Mouse (Mus musculus) urinary bladder, adult 18-20 months (tissue): Measurements from ENCODE around the gene Tlx2.
A peak's percentile ranks its signal among the peaks of the same experiment; 100 is the strongest.

Source experiments
- DNase-seq, 2 experiments: peaks; one replicate each; pipeline ENCODE4 v3.0.0; 2022; ENCODE audit warnings: low spot score in 2 of 2, mixed read lengths in 2 of 2

Gene Tlx2

DNA sequence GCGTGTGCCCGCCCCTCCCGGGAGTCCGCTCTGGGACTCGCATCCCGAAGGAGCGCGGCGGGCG, at the start of gene Tlx2:
Tlx2 (minus strand) TSS at position 47 of the 64 bp plus-strand sequence.
- no peak for DNase-seq

DNA sequence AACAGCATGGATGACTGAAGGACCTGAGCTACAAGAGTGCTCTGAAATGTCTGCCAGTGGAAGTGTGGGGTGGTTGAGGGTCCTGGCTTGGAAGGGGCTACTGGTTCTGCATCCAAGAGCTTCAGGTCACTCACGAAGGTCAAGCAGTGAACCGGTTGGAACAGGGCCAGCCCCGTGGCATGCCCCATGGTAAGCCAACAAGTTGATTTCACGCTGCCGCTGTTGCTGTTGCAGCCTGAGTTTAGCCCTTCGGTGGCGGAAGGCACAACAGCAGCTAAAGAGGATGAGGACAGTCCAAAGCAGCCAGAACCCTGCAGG, 49.6 kb upstream of the Tlx2 start:
- no peak for DNase-seq

DNA sequence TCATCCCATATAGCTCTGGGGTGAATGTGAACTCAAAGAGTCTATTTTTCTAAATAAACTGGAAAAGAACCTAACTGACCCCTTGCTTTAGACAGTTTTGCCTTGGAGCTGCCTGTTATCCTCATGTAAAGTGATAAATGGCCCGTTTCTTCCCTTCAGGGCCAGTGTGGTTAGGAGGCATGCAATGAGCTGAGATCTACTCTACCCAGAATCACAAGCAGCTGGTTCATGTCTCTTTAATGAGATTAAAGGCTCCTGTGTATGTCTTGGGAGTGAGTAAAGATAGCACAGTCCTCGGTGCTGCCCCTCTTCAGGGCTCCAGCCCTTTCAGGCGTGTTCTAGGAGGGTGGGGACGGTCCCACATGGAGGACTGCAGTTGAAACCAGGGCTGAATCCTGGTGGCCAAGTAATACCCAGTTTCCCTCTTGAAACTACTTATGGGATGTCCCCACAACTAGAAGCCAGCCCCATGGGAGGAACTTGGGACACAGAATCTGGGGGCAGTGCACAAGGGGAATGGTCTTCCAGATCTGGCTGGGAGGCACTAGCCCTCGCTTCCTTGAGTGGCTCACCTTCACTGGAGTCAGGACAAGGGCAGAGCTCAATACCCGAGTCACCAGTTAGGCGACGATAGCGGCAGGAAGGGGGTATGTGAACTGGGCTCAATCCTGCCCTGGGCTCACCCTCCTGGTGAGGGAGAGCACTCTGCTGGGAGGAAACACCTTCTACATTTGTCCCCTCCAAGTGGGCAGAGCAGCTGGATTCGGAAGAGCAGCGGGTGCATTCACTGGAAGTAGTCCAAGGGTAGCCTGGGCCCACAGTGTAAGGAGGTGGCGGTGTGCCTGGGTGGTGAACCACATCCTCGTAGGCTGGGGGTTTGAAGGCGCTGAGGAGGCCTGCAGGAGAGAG, 49.0 kb upstream of the Tlx2 start:
- DNase-seq, result no peak

DNA sequence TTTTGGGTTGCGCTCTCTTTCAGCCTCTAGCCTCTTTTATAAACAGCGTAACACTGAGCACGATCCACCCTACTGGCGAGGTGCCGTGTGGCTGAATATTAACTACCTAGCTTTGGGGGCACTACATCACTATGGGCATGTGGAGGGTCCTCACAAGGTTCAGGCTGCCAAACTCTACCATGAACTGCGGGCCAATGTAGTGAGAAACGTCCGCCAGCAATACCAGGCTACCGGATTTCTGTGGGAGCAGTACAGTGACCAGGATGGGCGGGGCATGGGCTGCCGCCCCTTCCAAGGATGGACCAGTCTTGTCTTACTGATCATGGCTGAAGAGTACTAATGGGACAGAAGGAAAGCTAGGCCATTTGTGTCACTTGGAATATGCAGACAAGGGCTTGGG, 48.3 kb upstream of the Tlx2 start:
- no peak for DNase-seq

DNA sequence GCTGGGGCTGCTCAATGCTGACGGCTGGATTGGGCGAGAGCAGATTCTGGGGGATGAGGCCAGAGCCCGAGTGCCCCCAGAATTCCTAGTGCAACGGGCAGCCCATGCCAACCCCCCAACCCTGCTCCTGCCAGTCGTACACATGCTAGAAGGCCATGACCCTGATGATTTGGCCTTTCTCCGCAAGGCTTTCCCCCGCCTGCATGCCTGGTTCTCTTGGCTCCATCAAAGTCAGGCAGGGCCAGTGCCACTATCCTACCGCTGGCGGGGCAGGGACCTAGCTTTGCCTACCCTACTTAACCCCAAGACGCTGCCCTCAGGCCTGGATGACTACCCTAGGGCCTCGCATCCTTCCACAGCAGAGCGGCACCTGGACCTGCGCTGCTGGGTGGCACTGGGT, 47.5 kb upstream of the Tlx2 start:
- no peak for DNase-seq

DNA sequence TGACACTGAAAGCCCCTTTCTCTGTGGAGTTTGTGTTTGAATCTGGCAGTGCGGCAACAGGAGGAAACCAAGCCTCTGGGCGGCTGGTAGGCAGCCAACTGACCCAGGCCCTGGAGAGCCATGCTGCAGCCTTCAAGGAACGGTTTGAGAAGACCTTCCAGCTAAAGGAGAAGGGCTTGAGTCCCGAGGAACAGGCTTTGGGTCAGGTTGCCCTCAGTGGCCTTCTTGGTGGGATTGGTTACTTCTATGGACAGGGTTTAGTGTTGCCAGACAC, 47.0 kb upstream of the Tlx2 start:
- DNase-seq, result no peak

DNA sequence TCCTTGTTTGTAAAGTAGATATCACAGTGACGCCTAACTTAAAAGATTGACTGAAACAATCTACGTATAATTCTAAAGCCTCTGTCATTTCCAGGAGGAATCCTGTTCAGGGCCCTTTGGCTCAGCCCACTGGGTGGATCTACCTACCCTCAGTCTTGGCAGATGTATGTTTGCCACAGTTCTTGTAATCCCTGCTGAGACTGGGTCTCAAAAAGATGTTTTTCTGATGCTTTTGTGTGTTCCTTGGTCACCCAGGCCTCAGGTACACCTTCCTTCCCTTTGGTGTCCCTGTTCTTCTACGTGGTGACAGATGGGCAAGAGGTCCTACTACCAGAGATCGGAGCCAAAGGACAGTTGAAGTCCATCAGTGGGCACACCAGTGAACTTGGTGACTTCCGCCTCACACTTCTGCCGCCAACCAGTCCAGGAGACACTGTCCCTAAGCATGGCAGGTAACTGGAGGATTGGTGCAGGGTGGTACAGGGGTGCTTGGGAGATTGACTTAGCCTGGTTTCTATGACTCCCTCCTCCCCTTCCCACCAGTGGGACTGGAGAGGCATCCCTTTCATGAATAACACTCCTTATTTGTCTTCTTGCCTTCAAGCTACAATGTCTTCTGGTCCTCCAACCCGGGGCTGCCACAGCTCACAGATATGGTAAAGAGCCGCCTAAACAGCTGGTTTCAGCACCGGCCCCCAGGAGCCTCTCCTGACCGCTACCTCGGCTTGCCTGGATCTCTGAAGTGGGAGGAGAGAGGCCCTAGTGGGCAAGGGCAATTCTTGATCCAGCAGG, 46.5 kb upstream of the Tlx2 start:
- DNase-seq, result no peak

DNA sequence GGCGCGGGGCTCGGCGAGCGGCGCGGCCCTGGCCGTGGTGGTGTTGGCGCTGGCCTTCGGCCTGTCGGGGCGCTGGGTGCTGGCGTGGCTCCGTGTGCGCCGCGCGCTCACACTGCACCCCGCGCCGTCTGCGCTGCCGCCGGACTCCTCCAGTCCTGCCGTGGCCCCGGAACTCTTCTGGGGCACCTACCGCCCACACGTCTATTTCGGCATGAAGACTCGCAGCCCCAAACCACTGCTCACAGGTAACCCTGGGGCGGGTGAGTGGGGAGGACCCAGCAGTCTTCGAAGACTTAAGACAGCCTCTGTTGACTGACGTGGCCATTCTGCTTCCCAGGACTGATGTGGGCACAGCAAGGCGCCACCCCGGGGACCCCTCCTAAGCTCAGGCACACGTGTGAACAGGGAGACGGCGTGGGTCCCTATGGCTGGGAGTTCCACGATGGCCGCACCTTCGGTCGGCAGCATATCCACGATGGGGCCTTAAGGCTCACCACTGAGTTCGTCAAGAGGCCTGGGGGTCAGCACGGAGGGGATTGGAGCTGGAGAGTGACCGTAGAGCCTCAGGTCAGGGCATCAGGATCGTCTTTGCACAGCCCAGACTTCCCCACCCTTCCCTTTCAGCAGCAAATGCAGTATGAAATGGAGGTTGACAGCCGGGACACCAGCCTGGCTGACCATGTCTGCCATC, 45.7 kb upstream of the Tlx2 start:
- no peak for DNase-seq

DNA sequence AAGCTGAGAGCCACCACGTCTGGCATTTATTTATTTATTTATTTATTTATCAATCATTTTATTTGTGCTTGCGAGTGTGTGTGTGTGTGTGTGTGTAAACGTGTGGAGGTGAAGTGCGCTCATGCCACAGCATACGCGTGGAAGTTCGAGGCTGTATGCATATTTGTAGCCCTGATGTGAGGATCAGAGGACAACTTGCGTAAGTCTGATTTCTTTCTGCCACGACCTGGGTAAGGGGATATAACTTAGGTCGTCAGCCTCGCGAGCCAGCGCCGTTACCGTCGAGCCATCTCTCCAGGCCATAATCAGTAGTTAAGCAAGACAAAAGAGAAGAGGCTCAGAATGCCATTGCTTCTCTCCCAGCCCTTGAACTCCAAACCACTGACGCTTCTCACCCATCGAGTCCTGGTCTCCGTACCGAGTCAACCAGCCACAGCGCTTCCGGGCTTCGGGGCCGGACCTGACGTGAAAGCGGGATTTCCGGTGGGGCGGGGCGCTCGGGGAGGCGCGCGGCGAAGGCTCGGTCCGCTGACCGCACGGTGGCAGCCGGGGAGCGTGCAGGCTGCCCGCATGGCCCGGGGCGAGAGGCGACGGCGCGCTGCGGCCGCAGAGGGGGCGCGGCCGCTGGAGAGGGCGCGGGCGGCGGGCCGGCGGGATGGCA, 45.0 kb upstream of the Tlx2 start, which contains the start of gene Mogs:
Mogs (plus strand) TSS at position 486 of the 661 bp plus-strand sequence.
- DNase-seq, result peak; percentile 93 to 94

DNA sequence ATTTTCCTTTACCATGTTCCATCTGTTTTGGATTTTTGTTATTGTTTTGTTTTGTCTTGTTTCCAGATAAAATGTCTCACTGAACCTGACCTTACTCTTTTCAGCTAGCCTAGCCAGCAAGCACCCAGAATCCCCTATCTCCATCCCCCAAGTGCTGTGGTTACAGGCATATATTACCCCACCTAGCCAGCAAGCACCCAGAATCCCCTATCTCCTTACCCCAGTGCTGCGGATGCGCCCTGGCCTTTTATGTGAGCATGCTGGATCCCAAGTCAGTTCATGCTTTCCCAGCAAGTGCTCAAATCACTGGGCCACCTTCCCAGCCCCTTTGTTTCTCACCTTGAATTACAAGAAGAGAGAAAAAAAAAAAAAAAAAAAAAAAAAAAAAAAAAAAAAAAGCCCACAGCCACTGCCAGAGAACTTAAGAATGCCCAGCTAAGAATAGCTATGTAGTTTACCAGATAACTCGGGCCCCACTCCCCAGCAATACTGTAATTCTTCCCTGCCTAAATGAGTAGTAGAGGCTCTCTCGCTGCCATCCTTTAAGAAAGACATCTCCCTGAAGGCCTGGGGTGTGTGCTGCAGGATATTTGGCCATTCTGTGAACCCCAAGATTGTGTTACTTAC, 41.5 kb upstream of the Tlx2 start:
- DNase-seq, result no peak

DNA sequence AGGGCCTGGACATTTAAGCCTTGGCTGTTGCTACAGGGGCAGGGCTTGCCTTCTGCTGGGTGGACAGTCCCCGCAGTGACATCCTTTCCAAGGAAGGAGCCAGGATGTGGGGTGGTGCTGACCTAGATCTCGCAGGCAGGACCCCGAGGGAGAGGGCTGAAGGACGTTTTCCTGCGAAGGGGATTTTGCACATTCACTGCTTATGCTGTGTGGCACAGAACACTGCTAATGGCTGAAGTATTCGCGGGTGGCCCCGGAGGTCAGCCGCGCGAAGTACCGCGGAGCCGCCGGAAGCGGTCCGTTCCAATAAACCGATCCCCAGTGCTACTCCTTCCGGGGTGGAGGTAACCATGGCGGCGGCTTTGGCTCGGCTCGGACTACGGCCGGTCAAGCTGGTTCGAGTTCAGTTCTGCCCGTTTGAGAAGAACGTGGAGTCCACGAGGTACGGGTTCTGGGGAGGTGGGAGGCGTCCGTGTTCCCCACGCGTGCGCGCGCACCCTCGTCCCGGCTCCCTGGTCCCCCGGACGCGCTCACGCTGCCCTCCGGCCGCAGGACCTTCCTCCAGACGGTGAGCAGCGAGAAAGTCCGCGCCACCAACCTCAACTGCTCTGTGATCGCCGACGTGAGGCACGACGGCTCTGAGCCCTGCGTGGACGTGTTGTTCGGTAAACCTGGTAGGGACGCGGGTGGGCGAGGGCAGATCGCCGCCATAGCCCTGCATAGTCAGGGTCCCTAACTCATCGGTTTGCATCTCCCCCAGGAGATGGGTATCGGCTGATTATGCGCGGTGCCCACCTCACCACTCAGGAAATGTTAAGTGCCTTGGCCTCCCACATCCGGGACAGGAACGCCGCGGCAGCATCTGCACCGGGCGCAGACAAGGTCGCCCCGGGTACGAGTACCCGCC, 38.9 kb upstream of the Tlx2 start, which contains the start of gene Mrpl53:
Mrpl53 (plus strand) TSS at position 279 of the 907 bp plus-strand sequence.
- peak; percentile 75 to 82 for DNase-seq

DNA sequence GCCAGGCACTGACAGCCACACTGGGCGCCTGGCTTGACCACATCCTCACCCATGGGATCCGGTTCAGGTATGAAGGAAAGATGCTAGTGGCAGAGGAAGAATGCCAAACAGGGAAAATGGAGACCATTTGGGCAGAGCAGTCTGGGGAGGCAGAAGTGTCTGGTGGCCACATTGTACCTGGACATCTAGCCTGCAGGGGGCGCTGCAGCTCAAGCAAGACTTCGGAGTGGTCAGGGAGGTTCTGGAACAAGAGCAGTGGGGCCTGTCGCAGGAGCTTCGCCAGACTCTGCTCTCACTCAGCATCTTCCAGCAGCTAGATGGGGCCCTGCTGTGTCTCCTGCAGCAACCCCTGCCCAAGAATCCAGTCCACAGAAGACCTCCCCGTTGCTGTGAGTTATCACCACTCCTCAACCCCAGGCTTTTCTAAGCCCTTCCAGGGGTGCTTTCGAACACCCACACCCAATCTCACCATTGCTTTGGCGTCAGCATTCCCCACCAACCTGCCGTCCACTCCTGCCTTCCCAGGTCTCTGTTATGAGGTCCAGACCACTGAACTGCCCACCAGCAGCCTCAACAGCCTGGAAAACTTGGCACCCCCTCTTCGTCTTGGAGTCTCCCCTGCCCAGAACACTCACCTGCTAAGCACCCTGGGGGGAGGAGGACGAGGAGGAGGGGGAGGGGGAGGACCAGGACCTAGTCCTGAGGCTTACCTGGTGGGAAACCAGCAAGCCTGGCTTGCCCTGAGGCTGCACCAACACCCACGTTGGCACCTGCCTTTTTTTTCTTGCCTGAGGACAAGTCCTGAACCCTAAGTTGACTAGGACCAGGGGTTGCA, 37.7 kb upstream of the Tlx2 start:
- peak; percentile 25 to 55 for DNase-seq

DNA sequence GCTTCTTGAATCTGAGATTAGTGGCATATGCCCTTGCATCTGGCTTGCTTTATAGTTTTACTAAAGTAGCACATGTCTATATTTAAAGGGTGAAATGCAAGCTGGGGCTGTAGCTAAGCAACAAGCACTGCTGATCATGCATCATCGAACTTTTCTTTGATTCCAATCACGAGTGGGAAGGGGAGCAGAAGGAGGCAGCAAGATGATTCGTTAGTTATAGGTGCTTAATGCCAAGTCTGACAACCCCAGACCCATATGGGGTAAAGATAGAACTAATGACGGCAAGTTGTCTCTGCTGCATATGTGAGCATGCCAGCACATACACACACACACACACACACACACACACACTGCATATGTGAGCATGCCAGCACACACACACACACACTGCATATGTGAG, 34.1 kb upstream of the Tlx2 start:
- no peak for DNase-seq

DNA sequence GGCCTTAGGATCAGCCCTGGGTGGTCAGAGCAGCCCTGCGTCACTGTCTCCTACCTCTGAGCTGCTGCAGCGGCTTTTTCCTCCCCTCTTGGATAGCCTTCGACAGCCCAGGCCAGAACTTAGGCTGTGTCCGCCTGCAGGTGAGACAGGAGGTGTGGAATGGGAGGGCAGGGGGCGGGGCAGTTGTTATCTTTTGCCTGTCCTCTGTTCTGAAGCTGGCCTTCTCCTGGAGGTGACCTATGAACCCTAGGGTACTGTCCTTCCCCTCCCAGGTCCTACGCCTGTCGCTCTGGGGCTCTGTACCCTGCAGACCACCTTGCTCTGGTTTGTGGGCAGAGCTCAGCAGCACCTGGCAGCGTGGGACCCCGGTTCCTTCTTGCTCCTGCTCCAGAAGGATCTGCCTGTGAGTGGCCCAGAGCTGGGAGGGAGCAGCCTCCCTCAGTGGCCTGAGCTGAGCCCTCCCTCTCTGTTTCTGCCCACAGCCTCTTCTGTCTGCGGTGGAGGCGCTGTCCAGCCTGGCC, 33.1 kb upstream of the Tlx2 start:
- DNase-seq, result no peak

DNA sequence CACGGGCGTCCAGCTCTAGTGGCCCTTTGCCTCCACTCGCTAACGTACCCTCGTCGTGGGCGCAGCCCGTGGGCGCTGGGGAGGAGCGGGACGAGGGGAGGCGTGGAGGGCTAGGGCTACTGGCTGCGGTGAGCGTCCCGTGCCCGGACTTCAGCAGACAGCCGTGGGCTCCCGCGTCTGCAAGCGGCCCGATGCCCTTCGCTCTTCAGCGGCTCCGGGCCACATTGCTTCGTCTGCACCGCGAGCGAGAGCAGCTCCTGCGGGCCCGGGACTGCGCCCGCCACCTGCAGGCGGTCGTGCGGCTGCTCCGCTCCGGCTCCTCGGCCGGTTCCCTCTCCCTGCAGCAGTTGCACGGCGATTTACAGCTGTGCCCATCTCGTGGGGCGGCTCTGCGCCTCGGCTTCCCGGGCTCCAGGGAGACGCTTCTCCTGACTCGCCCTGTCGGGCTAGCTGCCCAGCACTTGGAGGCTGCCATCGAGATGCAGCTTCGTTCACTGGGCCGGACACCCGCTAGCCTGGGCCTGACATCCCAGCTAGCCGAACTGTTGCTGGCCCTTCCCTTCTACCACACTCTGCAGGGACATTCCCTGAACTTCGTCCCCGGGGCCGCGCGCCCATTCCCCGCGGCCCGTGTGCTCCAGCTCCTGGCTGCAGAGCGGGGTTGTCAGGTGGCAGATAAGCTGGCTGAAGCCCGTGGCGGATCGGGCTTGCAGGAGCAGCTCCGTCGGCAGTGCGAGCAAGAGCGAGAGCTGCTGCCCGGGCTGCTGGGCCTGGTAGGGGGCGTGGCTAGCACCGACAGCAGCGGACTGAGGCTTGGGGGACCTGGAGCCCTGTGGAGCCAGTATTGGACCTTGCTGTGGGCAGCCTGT, 31.8 kb upstream of the Tlx2 start:
- peak; percentile 51 to 70 for DNase-seq

DNA sequence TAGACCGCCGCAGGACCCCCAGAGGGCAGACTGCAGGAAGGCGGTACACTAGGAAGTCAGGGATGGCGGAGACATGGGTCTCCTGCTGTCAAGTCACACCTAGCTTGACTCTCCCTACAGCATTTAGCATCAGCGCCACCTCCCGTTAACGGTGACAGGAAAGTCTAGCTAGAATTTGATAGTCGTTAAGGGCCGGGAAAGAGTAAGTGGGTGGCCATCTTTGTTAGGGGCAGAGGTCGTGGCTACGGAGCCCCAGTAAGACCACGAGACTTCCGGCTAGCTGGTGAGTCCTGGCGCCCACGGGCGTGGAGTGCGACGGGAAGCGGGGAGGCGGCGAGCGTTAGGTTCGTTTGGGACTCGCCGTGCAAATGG, 31.2 kb upstream of the Tlx2 start, which contains the start of the genes Ccdc142 and Gm42688:
Ccdc142 (plus strand) TSS at position 286 of the 372 bp plus-strand sequence.
Gm42688 (plus strand) TSS at position 302 of the 372 bp plus-strand sequence.
- peak; percentile 85 to 87 for DNase-seq

DNA sequence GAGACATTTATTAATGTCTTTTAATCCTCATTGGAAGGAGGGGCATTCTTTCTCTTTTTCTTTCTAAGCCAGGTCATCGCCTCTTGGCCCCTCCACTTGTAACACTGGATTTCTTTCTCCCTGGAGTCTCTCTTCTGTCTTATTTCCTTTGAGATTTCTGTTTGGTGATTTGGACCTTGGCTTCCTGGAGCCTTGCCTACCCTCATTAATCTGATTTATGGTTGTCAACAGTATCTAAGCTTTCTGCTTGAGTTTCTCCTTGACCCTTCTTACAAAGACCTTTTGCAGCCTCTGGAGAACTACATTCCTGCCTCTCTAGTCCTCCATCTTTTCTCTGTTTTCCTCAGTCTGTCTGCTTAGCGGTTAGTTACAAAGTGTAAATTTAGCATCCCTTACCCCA, 28.3 kb upstream of the Tlx2 start:
- no peak for DNase-seq

DNA sequence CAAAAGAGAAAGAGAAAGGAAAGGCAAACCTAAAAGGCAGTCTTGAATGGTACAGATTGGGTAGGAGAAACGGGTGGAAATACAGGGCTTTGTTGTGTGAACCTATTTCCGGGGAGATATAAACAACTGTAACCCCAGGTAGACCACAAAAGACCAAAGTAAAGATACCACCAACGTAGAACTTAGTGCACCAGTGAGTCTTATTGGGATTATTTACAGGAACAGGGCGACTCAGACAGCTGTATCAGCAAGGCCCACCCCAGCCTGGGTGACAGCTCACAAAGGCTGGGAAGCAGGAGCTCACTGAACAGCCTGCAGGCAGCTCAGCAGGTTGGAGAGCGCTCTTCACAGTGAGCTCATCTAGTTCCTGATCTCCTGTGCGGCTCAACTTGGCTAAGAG, 25.9 kb upstream of the Tlx2 start:
- no peak for DNase-seq
